Mouse (Mus musculus) bone marrow, adult 2 months (tissue): ENCODE data around the gene Yif1b.
"Not testable (repeated sequence)": the region's sequence is repeated elsewhere in the genome, so short reads cannot be mapped to it uniquely, and the experiment has no call there.

Source experiments
- CTCF ChIP-seq: fragments of 200-500 bp; IDR thresholded peaks from 2 replicates; pipeline ENCODE4 v1.5.1; 2011; ENCODE audit warnings: low read length, control low read depth; ENCODE audit not compliant: control insufficient read depth, insufficient read depth
- POLR2A ChIP-seq: fragments of 200-500 bp; IDR thresholded peaks from 2 replicates; pipeline ENCODE4 v1.6.1; 2011; ENCODE audit warnings: low read depth, mild to moderate bottlenecking, control low read depth, low read length, borderline replicate concordance; ENCODE audit not compliant: control insufficient read depth

DNA sequence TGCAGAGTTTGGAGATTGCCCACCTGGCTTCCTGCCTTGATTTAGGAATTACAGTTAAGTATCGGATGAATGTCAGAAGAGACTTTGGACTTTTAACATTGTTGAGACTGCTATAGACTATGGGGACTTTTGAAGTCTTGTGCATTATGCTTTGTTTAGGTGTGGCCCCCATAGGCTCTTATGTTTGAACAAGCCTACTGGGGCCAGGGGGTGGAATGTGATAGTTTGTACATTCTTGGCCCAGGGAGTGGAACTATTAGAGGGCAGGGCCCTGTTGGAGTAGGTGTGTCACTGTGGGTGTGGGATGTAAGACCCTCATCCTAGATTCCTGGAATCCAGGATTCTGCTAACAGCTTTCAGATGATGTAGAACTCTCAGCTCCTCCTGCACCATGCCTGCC, 43.9 kb upstream of the Yif1b start:
- TF ChIP-seq CTCF, POLR2A: not testable (repeated sequence)
